Mouse (Mus musculus) heart, adult 2 months (tissue): ENCODE measurements at regions not wholly inside any gene's neighbourhood (a gene's known extent, or its start where the extent isn't known, plus 50 kb on each side); places are given as distances from the start of the nearest gene placed in this dataset.

ENCODE experiments used
- DNase-seq, 2 experiments: peaks; one replicate each; pipeline ENCODE4 v3.0.0; 2021
- H3K27ac ChIP-seq: fragments of 200-600 bp; 2 replicates; pipeline ENCODE4 v1.8.1; 2022
- H3K27me3 ChIP-seq: fragments of 200-500 bp; 2 replicates; pipeline ENCODE4 v1.6.1; 2012; ENCODE audit warnings: mild to moderate bottlenecking, low read length, inconsistent platforms, mixed read lengths; ENCODE audit not compliant: control insufficient read depth, insufficient read depth
- H3K36me3 ChIP-seq: fragments of 200-500 bp; 2 replicates; pipeline ENCODE4 v1.6.1; 2012; ENCODE audit warnings: low read length, inconsistent platforms; ENCODE audit not compliant: control insufficient read depth, insufficient read depth
- H3K4me1 ChIP-seq: fragments of 200-500 bp; 2 replicates; pipeline ENCODE4 v1.6.1; 2011; ENCODE audit warnings: low read length; ENCODE audit not compliant: control insufficient read depth, insufficient read depth
- H3K4me3 ChIP-seq: fragments of 200-600 bp; 2 replicates; pipeline ENCODE4 v1.8.1; 2022
- H3K79me2 ChIP-seq: fragments of 200-500 bp; replicated peaks from 2 replicates; pipeline ENCODE4 v1.6.1; 2012; ENCODE audit warnings: mild to moderate bottlenecking, inconsistent platforms, low read length, moderate library complexity, mixed read lengths; ENCODE audit not compliant: control insufficient read depth, insufficient read depth
- H3K9ac ChIP-seq: fragments of 200-500 bp; 2 replicates; pipeline ENCODE4 v1.6.1; 2012; ENCODE audit warnings: low read depth, mild to moderate bottlenecking, control low read depth, inconsistent platforms, low read length, mixed read lengths
- CTCF ChIP-seq: fragments of 200-600 bp; IDR thresholded peaks from 2 replicates; pipeline ENCODE4 v1.8.1; 2022; ENCODE audit warnings: antibody characterized with exemption, mild to moderate bottlenecking, moderate library complexity
- EP300 ChIP-seq: fragments of 200-500 bp; IDR thresholded peaks from 2 replicates; pipeline ENCODE4 v1.6.1; 2011; ENCODE audit warnings: low read depth, low read length, control low read depth; ENCODE audit not compliant: insufficient read depth
- POLR2A ChIP-seq: fragments of 200-500 bp; IDR thresholded peaks from 2 replicates; pipeline ENCODE4 v1.6.1; 2011; ENCODE audit warnings: mild to moderate bottlenecking, low read depth, low read length, control low read depth; ENCODE audit not compliant: insufficient read depth
- WGBS: fragments of 180-500 bp; shearing (Covaris S2); methylation state at CpG from one replicate; pipeline ENCODE4 v1.1.7; 2018; 5-methylcytosine and 5-hydroxymethylcytosine counted together
- intact Hi-C: fragments of 180-260 bp; cut with DNase I; formaldehyde crosslinking; loops from one replicate; pipeline ENCODE4 v1.15.1; 2025

GRCm38 (mm10) chr5:106205724-106206123 is 252.2 kb downstream of the Barhl2 start:
- no peaks in the 10 kb centered on the region for H3K36me3 ChIP-seq
- H3K4me3 ChIP-seq = no peak overlapping the region
- intact Hi-C loops = no loop called here
- no peak overlapping the region for H3K27ac ChIP-seq
- H3K9ac ChIP-seq = no peak overlapping the region
- H3K4me1 ChIP-seq = no peaks in the 10 kb centered on the region
- WGBS = 67% methylated on average over 6 of the region's 6 CpGs
- DNase-seq = no peak
- no peaks in the 10 kb centered on the region for H3K27me3 ChIP-seq
- H3K79me2 ChIP-seq = no peaks in the 10 kb centered on the region
- no peak for TF ChIP-seq POLR2A
- TF ChIP-seq CTCF = no peak
- no peak for TF ChIP-seq EP300

GRCm38 (mm10) chr5:106200631-106201030 is 257.3 kb downstream of the Barhl2 start:
- H3K79me2 ChIP-seq = no peaks in the 10 kb centered on the region
- H3K9ac ChIP-seq = no peak overlapping the region
- intact Hi-C loops = no loop called here
- H3K27me3 ChIP-seq = no peaks in the 10 kb centered on the region
- no peak overlapping the region for H3K4me3 ChIP-seq
- 84% methylated on average over 16 of the region's 16 CpGs for WGBS
- no peaks in the 10 kb centered on the region for H3K4me1 ChIP-seq
- no peaks in the 10 kb centered on the region for H3K36me3 ChIP-seq
- H3K27ac ChIP-seq = no peak overlapping the region
- TF ChIP-seq POLR2A = no peak
- no peak for DNase-seq

GRCm38 (mm10) chr5:106199061-106199460 is 258.9 kb downstream of the Barhl2 start:
- no peaks in the 10 kb centered on the region for H3K36me3 ChIP-seq
- H3K9ac ChIP-seq = no peak overlapping the region
- no peaks in the 10 kb centered on the region for H3K4me1 ChIP-seq
- H3K27me3 ChIP-seq = no peaks in the 10 kb centered on the region
- 82% methylated on average over 3 of the region's 3 CpGs for WGBS
- no peaks in the 10 kb centered on the region for H3K79me2 ChIP-seq
- intact Hi-C loops = no loop called here
- no peak for DNase-seq
- no peak overlapping the region for H3K4me3 ChIP-seq
- no peak for TF ChIP-seq EP300
- no peak for TF ChIP-seq CTCF
- TF ChIP-seq POLR2A = no peak
- no peak overlapping the region for H3K27ac ChIP-seq

- intact Hi-C loops = no loop called here
- no peaks in the 10 kb centered on the region for H3K4me1 ChIP-seq
- no peaks in the 10 kb centered on the region for H3K27me3 ChIP-seq
- no peaks in the 10 kb centered on the region for H3K79me2 ChIP-seq
- TF ChIP-seq EP300 (no peak), CTCF (no peak), POLR2A (no peak)
- H3K27ac ChIP-seq = no peak overlapping the region
- H3K36me3 ChIP-seq = no peaks in the 10 kb centered on the region
- 80% methylated on average over 11 of the region's 11 CpGs for WGBS
- H3K9ac ChIP-seq = no peak overlapping the region
- H3K4me3 ChIP-seq = no peak overlapping the region
- no peak for DNase-seq
Measured at GRCm38 (mm10) chr5:106191141-106191540, 266.8 kb downstream of the Barhl2 start.

- Histone ChIP-seq H3K79me2 (no peaks in the 10 kb centered on the region), H3K36me3 (no peaks in the 10 kb centered on the region), H3K27ac (no peak overlapping the region), H3K4me3 (no peak overlapping the region), H3K4me1 (no peaks in the 10 kb centered on the region), H3K9ac (no peak overlapping the region), H3K27me3 (no peaks in the 10 kb centered on the region)
- DNase-seq = no peak
- TF ChIP-seq POLR2A = no peak
- TF ChIP-seq CTCF = no peak
- no peak for TF ChIP-seq EP300
- WGBS = 92% methylated on average over 23 of the region's 23 CpGs
- intact Hi-C loops = no loop called here
Measured at GRCm38 (mm10) chr5:106181726-106182125, 276.2 kb downstream of the Barhl2 start.

GRCm38 (mm10) chr5:106172162-106172561 is 285.8 kb downstream of the Barhl2 start:
- intact Hi-C loops = no loop called here
- Histone ChIP-seq H3K9ac (no peak overlapping the region), H3K4me1 (no peaks in the 10 kb centered on the region), H3K27me3 (no peaks in the 10 kb centered on the region), H3K4me3 (no peak overlapping the region), H3K36me3 (no peaks in the 10 kb centered on the region), H3K27ac (no peak overlapping the region), H3K79me2 (no peaks in the 10 kb centered on the region)
- TF ChIP-seq POLR2A (no peak), EP300 (no peak), CTCF (no peak)
- WGBS = 10% methylated on average over 3 of the region's 3 CpGs
- DNase-seq = no peak

- 90% methylated on average over 4 of the region's 4 CpGs for WGBS
- Histone ChIP-seq H3K36me3 (no peaks in the 10 kb centered on the region), H3K4me1 (no peaks in the 10 kb centered on the region), H3K79me2 (no peaks in the 10 kb centered on the region), H3K27ac (no peak overlapping the region), H3K9ac (no peak overlapping the region), H3K27me3 (no peaks in the 10 kb centered on the region), H3K4me3 (no peak overlapping the region)
- DNase-seq = no peak
- intact Hi-C loops = no loop called here
- TF ChIP-seq EP300 = no peak
- no peak for TF ChIP-seq POLR2A
Measured at GRCm38 (mm10) chr5:106170405-106170804, 287.6 kb downstream of the Barhl2 start.
